Mouse (Mus musculus) lung, postnatal 0 days (tissue): Measurements from ENCODE around the gene Glmn. TPM values are rescaled to one million over a fixed set of nuclear protein-coding genes. Genes with fewer than 3 reads are reported as not detected.

Source experiments
- ATAC-seq: fragments of 200-750 bp; cut with Nextera tagmentation; 2 replicates; pipeline ENCODE4 v1.8.0; 2017; ENCODE audit warnings: moderate library complexity
- DNase-seq: peaks from one replicate; pipeline ENCODE4 v3.0.0-alpha.2; 2016; ENCODE audit warnings: low spot score
- H3K27ac ChIP-seq: fragments of 300-500 bp; sonication (generic); 2 replicates; pipeline ENCODE4 v1.5.1; 2014; ENCODE audit warnings: antibody characterized with exemption, mild to moderate bottlenecking, low read length, mixed read lengths
- H3K27me3 ChIP-seq: fragments of 300-500 bp; sonication (generic); replicated peaks from 2 replicates; pipeline ENCODE4 v1.6.1; 2014; ENCODE audit warnings: low read length, mixed read lengths; ENCODE audit not compliant: insufficient read depth
- H3K36me3 ChIP-seq: fragments of 300-500 bp; sonication (generic); 2 replicates; pipeline ENCODE4 v1.6.1; 2014; ENCODE audit warnings: low read length, mixed read lengths; ENCODE audit not compliant: insufficient read depth
- H3K4me1 ChIP-seq: fragments of 300-500 bp; sonication (generic); 2 replicates; pipeline ENCODE4 v1.6.1; 2014; ENCODE audit warnings: antibody characterized with exemption, low read depth, low read length, mixed read lengths; ENCODE audit not compliant: insufficient read depth
- H3K4me2 ChIP-seq: fragments of 300-500 bp; sonication (generic); replicated peaks from 2 replicates; pipeline ENCODE4 v1.6.1; 2014; ENCODE audit warnings: low read depth, mild to moderate bottlenecking, low read length, moderate library complexity, mixed read lengths
- H3K4me3 ChIP-seq: fragments of 300-500 bp; sonication (generic); 2 replicates; pipeline ENCODE4 v1.5.1; 2014; ENCODE audit warnings: low read depth, low read length
- H3K9ac ChIP-seq: fragments of 300-500 bp; sonication (generic); replicated peaks from 2 replicates; pipeline ENCODE4 v1.6.1; 2014; ENCODE audit warnings: low read depth, mild to moderate bottlenecking
- H3K9me3 ChIP-seq: fragments of 300-500 bp; sonication (generic); 2 replicates; pipeline ENCODE4 v1.6.1; 2016; ENCODE audit warnings: low read length, mixed read lengths
- CTCF ChIP-seq: IDR thresholded peaks from 2 replicates; pipeline ENCODE4 v1.5.1; 2016; ENCODE audit warnings: antibody characterized with exemption, mild to moderate bottlenecking
- EP300 ChIP-seq: IDR thresholded peaks from 2 replicates; pipeline ENCODE4 v1.6.1; 2016; ENCODE audit warnings: antibody characterized with exemption, mild to moderate bottlenecking, control low read depth
- WGBS: fragments of 180-500 bp; shearing (Covaris S2); extraction: QIAGEN DNeasy Blood & Tissue Kit; methylation state at CpG from one replicate; pipeline ENCODE4 v1.1.7; 2014; 5-methylcytosine and 5-hydroxymethylcytosine counted together
- polyA plus RNA-seq: library from polyadenylated mRNA; unstranded; fragments of >200 nt; fragmentation: Nextera tagmentation; extraction: Ambion mirVana; gene quantifications from 2 replicates; pipeline ENCODE4 v1.2.1, GENCODE M21; 2015

Glmn gene
- polyA plus RNA-seq, 1 experiment from 2014 or later, result 12.7 TPM

- H3K36me3 ChIP-seq, result peaks cover 10% of the 10 kb centered on the region; the same call in 1 of the 2 replicates
- no peaks in the 10 kb centered on the region for H3K9me3 ChIP-seq
- H3K27ac ChIP-seq, result no peak overlapping the region
- no peak for TF ChIP-seq EP300
- TF ChIP-seq CTCF, result no peak
- H3K9ac ChIP-seq, result no peak overlapping the region
- WGBS, result 81% methylated on average over 3 of the region's 3 CpGs
- no peaks in the 10 kb centered on the region for H3K27me3 ChIP-seq
- no peak for ATAC-seq
- no peak overlapping the region for H3K4me2 ChIP-seq
- DNase-seq, result no peak
- no peak overlapping the region for H3K4me3 ChIP-seq
- no peaks in the 10 kb centered on the region for H3K4me1 ChIP-seq
These were observed 23.6 kb upstream of the Glmn start for GRCm38 (mm10) chr5:107621327-107621726.

- Histone ChIP-seq H3K27me3 (no peaks in the 10 kb centered on the region), H3K9me3 (no peaks in the 10 kb centered on the region), H3K27ac (no peak overlapping the region), H3K4me1 (no peaks in the 10 kb centered on the region), H3K36me3 (peaks cover 10% of the 10 kb centered on the region; the same call in 1 of the 2 replicates), H3K4me3 (no peak overlapping the region), H3K4me2 (no peak overlapping the region), H3K9ac (no peak overlapping the region)
- WGBS, result 67% methylated on average over 6 of the region's 6 CpGs
- no peak for DNase-seq
- no peak for ATAC-seq
- no peak for TF ChIP-seq CTCF
- TF ChIP-seq EP300, result no peak
These were observed 20.3 kb upstream of the Glmn start for GRCm38 (mm10) chr5:107617986-107618385.

DNA sequence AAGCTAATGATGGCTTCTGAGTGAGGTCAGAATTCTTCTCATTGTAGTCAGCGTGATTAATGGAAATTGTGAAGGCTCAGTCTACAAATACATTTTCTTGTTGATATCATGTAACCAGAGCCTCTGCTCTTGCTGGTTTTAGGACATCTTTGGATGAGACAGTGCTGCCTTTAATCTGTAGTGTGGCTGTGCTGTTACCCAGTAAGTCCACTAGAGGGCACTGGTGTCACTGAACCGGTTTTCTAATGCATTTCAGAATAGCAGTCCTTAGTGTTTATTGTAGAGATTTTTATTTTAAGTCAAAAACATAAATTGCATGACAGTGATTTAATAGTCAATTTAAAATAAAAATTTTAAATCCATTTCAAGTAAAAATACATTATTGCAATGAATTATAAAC, 13.5 kb upstream of the Glmn start:
- H3K9me3 ChIP-seq, result no peaks in the 10 kb centered on the region
- H3K36me3 ChIP-seq, result no peaks in the 10 kb centered on the region; the same call in 1 of the 2 replicates
- ATAC-seq, result peak; percentile 33
- peak; percentile 75 for DNase-seq
- 5% methylated on average over 2 of the region's 2 CpGs for WGBS
- no peaks in the 10 kb centered on the region for H3K27me3 ChIP-seq
- peak; percentile 94 for TF ChIP-seq CTCF
- TF ChIP-seq EP300, result no peak
- no peak overlapping the region for H3K9ac ChIP-seq
- no peak overlapping the region for H3K4me2 ChIP-seq
- H3K4me1 ChIP-seq, result no peaks in the 10 kb centered on the region
- H3K27ac ChIP-seq, result no peak overlapping the region
- H3K4me3 ChIP-seq, result no peak overlapping the region

DNA sequence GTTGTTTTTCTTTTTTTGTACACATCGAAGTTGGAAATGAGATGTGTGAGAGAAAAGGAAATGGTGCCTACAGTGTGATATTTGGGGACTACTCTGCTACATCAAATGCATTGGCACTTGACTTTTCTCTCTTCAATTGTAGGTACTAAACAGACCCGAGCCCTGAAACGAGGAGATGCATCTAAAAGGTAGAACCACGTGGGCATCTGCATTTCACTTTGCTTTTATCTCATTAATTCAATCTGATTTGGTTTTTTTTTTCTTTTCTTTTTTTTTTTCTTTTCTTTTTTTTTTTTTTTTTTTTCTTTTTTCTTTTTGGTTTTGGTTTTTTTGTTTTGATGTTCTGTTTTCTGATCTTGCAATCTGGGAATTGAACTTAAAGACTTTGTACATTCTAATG, 692 bp upstream of the Glmn start:
- Histone ChIP-seq H3K9me3 (no peaks in the 10 kb centered on the region), H3K27ac (no peak overlapping the region), H3K4me3 (peak overlapping the region; percentile 74; the same call in 1 of the 2 replicates), H3K27me3 (no peaks in the 10 kb centered on the region), H3K9ac (no peak overlapping the region), H3K36me3 (no peaks in the 10 kb centered on the region), H3K4me2 (peak overlapping the region; percentile 74), H3K4me1 (no peaks in the 10 kb centered on the region)
- DNase-seq (no peak), ATAC-seq (no peak)
- TF ChIP-seq CTCF (no peak), EP300 (no peak)
- 20% methylated on average over 4 of the region's 4 CpGs for WGBS

- H3K9ac ChIP-seq, result no peak overlapping the region
- no peak overlapping the region for H3K27ac ChIP-seq
- DNase-seq (no peak), ATAC-seq (no peak)
- WGBS, result 98% methylated on average over 9 of the region's 9 CpGs
- H3K9me3 ChIP-seq, result no peaks in the 10 kb centered on the region
- no peaks in the 10 kb centered on the region for H3K4me1 ChIP-seq
- no peak overlapping the region for H3K4me3 ChIP-seq
- TF ChIP-seq EP300, result no peak
- no peak for TF ChIP-seq CTCF
- no peaks in the 10 kb centered on the region for H3K27me3 ChIP-seq
- H3K4me2 ChIP-seq, result no peak overlapping the region
- 0 out of 2 replicates have a peak, but pooled peaks cover 3% of the 10 kb centered on the region for H3K36me3 ChIP-seq
These were observed 28.5 kb downstream of the Glmn start for GRCm38 (mm10) chr5:107569148-107569547.

DNA sequence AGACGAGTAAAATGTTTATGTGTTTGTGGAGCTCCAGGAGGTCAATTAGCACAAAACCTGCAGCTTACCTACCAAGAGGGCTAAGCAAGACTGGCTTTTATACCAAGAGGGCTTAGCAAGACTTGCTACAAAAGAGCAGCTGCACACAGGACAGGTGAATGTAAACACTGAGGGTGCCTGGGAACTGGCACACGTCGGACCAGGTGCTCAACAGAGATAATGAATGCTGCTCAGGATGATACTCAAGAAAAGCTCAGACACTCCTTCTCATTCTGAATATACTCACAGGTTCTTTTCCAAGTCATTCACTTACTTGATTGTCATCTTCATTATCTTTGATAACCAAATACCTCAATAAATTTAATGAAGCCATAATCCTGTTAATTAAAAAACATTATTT, 40.7 kb downstream of the Glmn start:
- no peak overlapping the region for H3K4me2 ChIP-seq
- peaks cover 6% of the 10 kb centered on the region for H3K36me3 ChIP-seq
- ATAC-seq (no peak), DNase-seq (no peak)
- H3K9ac ChIP-seq, result no peak overlapping the region
- no peaks in the 10 kb centered on the region for H3K9me3 ChIP-seq
- 41% methylated on average over 3 of the region's 3 CpGs for WGBS
- H3K4me1 ChIP-seq, result no peaks in the 10 kb centered on the region
- H3K4me3 ChIP-seq, result no peak overlapping the region
- no peak overlapping the region for H3K27ac ChIP-seq
- H3K27me3 ChIP-seq, result no peaks in the 10 kb centered on the region
- TF ChIP-seq CTCF, result no peak
- no peak for TF ChIP-seq EP300

GRCm38 (mm10) chr5:107554336-107554735, 43.4 kb downstream of the Glmn start:
- Histone ChIP-seq H3K4me1 (no peaks in the 10 kb centered on the region), H3K9me3 (no peaks in the 10 kb centered on the region), H3K27me3 (no peaks in the 10 kb centered on the region), H3K9ac (no peak overlapping the region), H3K4me2 (no peak overlapping the region), H3K4me3 (no peak overlapping the region), H3K36me3 (peaks cover 2% of the 10 kb centered on the region; the same call in 1 of the 2 replicates), H3K27ac (no peak overlapping the region)
- no peak for ATAC-seq
- WGBS, result 63% methylated on average over 5 of the region's 5 CpGs
- DNase-seq, result no peak
- TF ChIP-seq EP300 (no peak), CTCF (no peak)
